Mouse (Mus musculus): ENCODE results near the gene Ppargc1a. TPM values are rescaled to one million over a fixed set of nuclear protein-coding genes. Genes with fewer than 3 reads are reported as not detected.

Gene Ppargc1a
- polyA plus RNA-seq, 1 experiment from 2014 or later, result 13.3 TPM

DNA sequence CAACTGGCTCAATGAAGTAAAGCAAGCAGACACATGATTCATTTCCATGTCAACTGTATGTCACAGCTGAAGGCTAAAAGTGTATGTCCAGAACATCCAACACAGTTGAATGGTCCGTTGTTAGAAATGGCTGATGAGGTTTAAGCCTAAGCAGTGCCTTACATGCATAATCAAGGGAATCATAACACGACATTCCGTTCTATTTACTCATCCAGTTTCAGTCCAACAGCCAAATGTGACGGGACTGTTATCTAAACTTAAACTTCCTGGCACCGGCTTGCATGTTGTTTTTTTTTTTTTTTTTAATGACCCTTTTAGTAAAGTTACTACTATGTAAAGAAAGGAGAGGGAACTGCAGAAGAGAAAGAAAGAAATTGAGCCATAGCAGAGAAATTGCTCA lies 101.5 kb downstream of the Ppargc1a start:
- Histone ChIP-seq H3K4me1 (ENCODE audit: control insufficient read depth, insufficient read depth, low read depth, low read length) (no peaks in the 10 kb centered on the region), H3K36me3 (ENCODE audit: control insufficient read depth, insufficient read depth, low read length) (no peaks in the 10 kb centered on the region), H3K9me3 (ENCODE audit: control insufficient read depth, low read length) (no peaks in the 10 kb centered on the region), H3K27me3 (replicated peaks; ENCODE audit: control insufficient read depth, insufficient read depth, low read length) (no peaks in the 10 kb centered on the region), H3K4me2 (ENCODE audit: low read length) (no peak overlapping the region), H3K4me3 (ENCODE audit: low read length) (no peak overlapping the region), H3K9ac (ENCODE audit: low read depth, low read length) (no peak overlapping the region), H3K27ac (ENCODE audit: low read depth, low read length) (no peak overlapping the region)
- no peak for ATAC-seq
- WGBS, result 87% methylated on average over 5 of the region's 5 CpGs

- H3K9me3 ChIP-seq (ENCODE audit: control insufficient read depth, low read length), result no peaks in the 10 kb centered on the region
- whole genome bisulfite sequencing, result 85% methylated on average over 3 of the region's 3 CpGs
- H3K36me3 ChIP-seq (ENCODE audit: control insufficient read depth, insufficient read depth, low read length), result no peaks in the 10 kb centered on the region
- H3K27ac ChIP-seq (ENCODE audit: low read depth, low read length), result no peak overlapping the region
- ATAC-seq, result no peak
- no peak overlapping the region for H3K4me2 ChIP-seq (ENCODE audit: low read length)
- no peaks in the 10 kb centered on the region for H3K4me1 ChIP-seq (ENCODE audit: control insufficient read depth, insufficient read depth, low read depth, low read length)
- no peak overlapping the region for H3K4me3 ChIP-seq (ENCODE audit: low read length)
- H3K27me3 ChIP-seq (replicated peaks; ENCODE audit: control insufficient read depth, insufficient read depth, low read length), result no peaks in the 10 kb centered on the region
- H3K9ac ChIP-seq (ENCODE audit: low read depth, low read length), result no peak overlapping the region
Observed at GRCm38 (mm10) chr5:51452033-51452432, 115.5 kb downstream of the Ppargc1a start.

- Histone ChIP-seq H3K36me3 (ENCODE audit: control insufficient read depth, insufficient read depth, low read length) (no peaks in the 10 kb centered on the region), H3K4me2 (ENCODE audit: low read length) (no peak overlapping the region), H3K9me3 (ENCODE audit: control insufficient read depth, low read length) (no peaks in the 10 kb centered on the region), H3K9ac (ENCODE audit: low read depth, low read length) (no peak overlapping the region), H3K27ac (ENCODE audit: low read depth, low read length) (no peak overlapping the region), H3K27me3 (replicated peaks; ENCODE audit: control insufficient read depth, insufficient read depth, low read length) (no peaks in the 10 kb centered on the region), H3K4me1 (ENCODE audit: control insufficient read depth, insufficient read depth, low read depth, low read length) (no peaks in the 10 kb centered on the region), H3K4me3 (ENCODE audit: low read length) (no peak overlapping the region)
- WGBS, result 92% methylated on average over 1 of the region's 1 CpGs
- ATAC-seq, result no peak
Observed at GRCm38 (mm10) chr5:51447631-51448030, 119.9 kb downstream of the Ppargc1a start.

GRCm38 (mm10) chr5:51446299-51447090 lies 121.0 kb downstream of the Ppargc1a start:
- H3K9me3 ChIP-seq (ENCODE audit: control insufficient read depth, low read length), result no peaks in the 10 kb centered on the region
- H3K9ac ChIP-seq (ENCODE audit: low read depth, low read length), result no peak overlapping the region
- 97% methylated on average over 14 of the region's 14 CpGs for WGBS
- no peak for ATAC-seq
- H3K36me3 ChIP-seq (ENCODE audit: control insufficient read depth, insufficient read depth, low read length), result no peaks in the 10 kb centered on the region
- no peaks in the 10 kb centered on the region for H3K4me1 ChIP-seq (ENCODE audit: control insufficient read depth, insufficient read depth, low read depth, low read length)
- H3K4me3 ChIP-seq (ENCODE audit: low read length), result no peak overlapping the region
- no peak overlapping the region for H3K27ac ChIP-seq (ENCODE audit: low read depth, low read length)
- no peak overlapping the region for H3K4me2 ChIP-seq (ENCODE audit: low read length)
- H3K27me3 ChIP-seq (replicated peaks; ENCODE audit: control insufficient read depth, insufficient read depth, low read length), result no peaks in the 10 kb centered on the region

GRCm38 (mm10) chr5:51445726-51446125 lies 121.8 kb downstream of the Ppargc1a start:
- Histone ChIP-seq H3K4me1 (ENCODE audit: control insufficient read depth, insufficient read depth, low read depth, low read length) (no peaks in the 10 kb centered on the region), H3K9ac (ENCODE audit: low read depth, low read length) (no peak overlapping the region), H3K9me3 (ENCODE audit: control insufficient read depth, low read length) (no peaks in the 10 kb centered on the region), H3K4me3 (ENCODE audit: low read length) (no peak overlapping the region), H3K36me3 (ENCODE audit: control insufficient read depth, insufficient read depth, low read length) (no peaks in the 10 kb centered on the region), H3K27me3 (replicated peaks; ENCODE audit: control insufficient read depth, insufficient read depth, low read length) (no peaks in the 10 kb centered on the region), H3K27ac (ENCODE audit: low read depth, low read length) (no peak overlapping the region), H3K4me2 (ENCODE audit: low read length) (no peak overlapping the region)
- no peak for ATAC-seq

- Histone ChIP-seq H3K27ac (ENCODE audit: low read depth, low read length) (no peak overlapping the region), H3K4me2 (ENCODE audit: low read length) (no peak overlapping the region), H3K9ac (ENCODE audit: low read depth, low read length) (no peak overlapping the region), H3K27me3 (replicated peaks; ENCODE audit: control insufficient read depth, insufficient read depth, low read length) (no peaks in the 10 kb centered on the region), H3K4me1 (ENCODE audit: control insufficient read depth, insufficient read depth, low read depth, low read length) (no peaks in the 10 kb centered on the region), H3K36me3 (ENCODE audit: control insufficient read depth, insufficient read depth, low read length) (no peaks in the 10 kb centered on the region), H3K4me3 (ENCODE audit: low read length) (no peak overlapping the region), H3K9me3 (ENCODE audit: control insufficient read depth, low read length) (no peaks in the 10 kb centered on the region)
- WGBS, result 46% methylated on average over 4 of the region's 4 CpGs
- ATAC-seq, result no peak
Observed at GRCm38 (mm10) chr5:51439773-51440172, 127.8 kb downstream of the Ppargc1a start.

DNA sequence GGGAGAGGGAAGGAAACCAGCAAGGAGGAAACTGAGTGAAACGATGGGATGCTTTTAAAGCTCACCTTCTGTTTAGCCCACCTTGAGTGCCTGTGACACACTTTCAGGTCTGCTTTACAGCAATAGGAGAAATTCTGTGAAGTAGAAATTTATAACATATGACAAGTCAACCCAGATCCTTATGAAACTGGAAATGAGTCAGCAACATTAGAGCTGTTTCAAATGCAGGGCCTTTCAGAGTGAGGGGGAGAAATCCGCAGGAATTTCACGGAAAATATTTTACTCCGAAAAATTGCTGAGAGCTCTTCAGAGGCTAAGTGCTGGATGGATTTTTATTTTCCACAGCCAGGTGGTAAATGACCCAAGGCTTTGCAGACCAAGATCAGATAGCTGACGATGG lies 133.6 kb downstream of the Ppargc1a start:
- H3K4me3 ChIP-seq (ENCODE audit: low read length), result no peak overlapping the region
- no peaks in the 10 kb centered on the region for H3K27me3 ChIP-seq (replicated peaks; ENCODE audit: control insufficient read depth, insufficient read depth, low read length)
- H3K4me2 ChIP-seq (ENCODE audit: low read length), result no peak overlapping the region
- no peaks in the 10 kb centered on the region for H3K9me3 ChIP-seq (ENCODE audit: control insufficient read depth, low read length)
- no peak overlapping the region for H3K9ac ChIP-seq (ENCODE audit: low read depth, low read length)
- no peaks in the 10 kb centered on the region for H3K4me1 ChIP-seq (ENCODE audit: control insufficient read depth, insufficient read depth, low read depth, low read length)
- H3K36me3 ChIP-seq (ENCODE audit: control insufficient read depth, insufficient read depth, low read length), result no peaks in the 10 kb centered on the region
- no peak for ATAC-seq
- WGBS, result 94% methylated on average over 5 of the region's 5 CpGs
- no peak overlapping the region for H3K27ac ChIP-seq (ENCODE audit: low read depth, low read length)

DNA sequence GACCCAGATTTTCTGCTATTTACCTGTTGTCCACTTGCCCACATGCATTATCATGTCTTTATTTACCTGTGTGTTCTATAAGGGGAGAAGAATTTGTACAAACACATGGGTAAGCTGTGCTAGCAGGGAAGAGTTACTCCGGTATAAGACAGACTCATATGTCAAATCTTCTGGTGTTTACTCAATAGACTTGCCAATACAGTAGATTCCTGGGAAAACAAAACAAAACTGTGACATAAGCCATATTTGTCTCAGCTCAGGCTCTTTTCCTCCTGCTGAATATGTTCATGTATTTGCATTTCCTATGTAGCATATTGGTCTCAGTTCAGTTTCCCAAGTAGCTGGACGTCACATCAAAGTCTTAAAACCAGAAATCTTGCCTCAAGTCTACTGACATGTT lies 135.0 kb downstream of the Ppargc1a start:
- no peaks in the 10 kb centered on the region for H3K36me3 ChIP-seq (ENCODE audit: control insufficient read depth, insufficient read depth, low read length)
- no peak overlapping the region for H3K9ac ChIP-seq (ENCODE audit: low read depth, low read length)
- 90% methylated on average over 2 of the region's 2 CpGs for WGBS
- no peak overlapping the region for H3K4me2 ChIP-seq (ENCODE audit: low read length)
- no peak overlapping the region for H3K27ac ChIP-seq (ENCODE audit: low read depth, low read length)
- no peaks in the 10 kb centered on the region for H3K27me3 ChIP-seq (replicated peaks; ENCODE audit: control insufficient read depth, insufficient read depth, low read length)
- H3K4me3 ChIP-seq (ENCODE audit: low read length), result no peak overlapping the region
- no peak for ATAC-seq
- H3K4me1 ChIP-seq (ENCODE audit: control insufficient read depth, insufficient read depth, low read depth, low read length), result no peaks in the 10 kb centered on the region
- H3K9me3 ChIP-seq (ENCODE audit: control insufficient read depth, low read length), result no peaks in the 10 kb centered on the region

- H3K4me2 ChIP-seq (ENCODE audit: low read length), result no peak overlapping the region
- no peak overlapping the region for H3K9ac ChIP-seq (ENCODE audit: low read depth, low read length)
- no peaks in the 10 kb centered on the region for H3K4me1 ChIP-seq (ENCODE audit: control insufficient read depth, insufficient read depth, low read depth, low read length)
- ATAC-seq, result no peak
- no peak overlapping the region for H3K4me3 ChIP-seq (ENCODE audit: low read length)
- H3K9me3 ChIP-seq (ENCODE audit: control insufficient read depth, low read length), result no peaks in the 10 kb centered on the region
- H3K36me3 ChIP-seq (ENCODE audit: control insufficient read depth, insufficient read depth, low read length), result no peaks in the 10 kb centered on the region
- WGBS, result 65% methylated on average over 4 of the region's 4 CpGs
- no peak overlapping the region for H3K27ac ChIP-seq (ENCODE audit: low read depth, low read length)
- no peaks in the 10 kb centered on the region for H3K27me3 ChIP-seq (replicated peaks; ENCODE audit: control insufficient read depth, insufficient read depth, low read length)
Observed at GRCm38 (mm10) chr5:51432031-51432430, 135.5 kb downstream of the Ppargc1a start.
